In genomic region chrX:73490804-73491203, GRCm38 (mm10) we compare ENCODE assay signal across 25 mouse cellular contexts. TPM values are rescaled to one million over a fixed set of nuclear protein-coding genes. Genes with fewer than 3 reads are reported as not detected.
A peak's percentile ranks its signal among the peaks of the same experiment; 100 is the strongest.
DNase-seq lines count a peak whose midpoint lies in the region; ATAC-seq and TF ChIP-seq lines count a peak whose summit lies in the region.
"Had no signal": no experiment of that assay in that cellular context is flagged by ENCODE, and none has a peak within 500 bp of the region (broad histone marks: within the 10 kb centered on the region; RNA-seq: fewer than 3 reads in every experiment).

No protein-coding gene starts in this region.

- H3K36me3 ChIP-seq in kidney, postnatal 0 days (ENCODE audit: insufficient read depth, low read length): no peaks in the 10 kb centered on the region
- no peaks in the 10 kb centered on the region for H3K36me3 ChIP-seq in kidney, embryonic 16.5 days (ENCODE audit: insufficient read depth, low read length)
- H3K36me3 ChIP-seq in lung, postnatal 0 days (ENCODE audit: insufficient read depth, low read length): no peaks in the 10 kb centered on the region
- no peaks in the 10 kb centered on the region for H3K36me3 ChIP-seq in stomach, postnatal 0 days (ENCODE audit: control insufficient read depth, insufficient read depth, low read length)
- H3K36me3 ChIP-seq: embryonic facial prominence, embryonic 12.5 days; forebrain, embryonic 15.5 days; heart, embryonic 15.5 days; hindbrain, embryonic 13.5 days had no signal

- no peak for TF ChIP-seq EP300 in lung, postnatal 0 days (IDR thresholded peaks at IDR 0.05)
- no peak for TF ChIP-seq EP300 in stomach, postnatal 0 days (optimal IDR thresholded peaks at IDR 0.05)

- no peaks in the 10 kb centered on the region for H3K4me1 ChIP-seq in kidney, postnatal 0 days (replicated peaks; ENCODE audit: insufficient read depth, low read length)
- H3K4me1 ChIP-seq in kidney, embryonic 16.5 days (ENCODE audit: insufficient read depth, low read length): no peaks in the 10 kb centered on the region
- H3K4me1 ChIP-seq in lung, postnatal 0 days (ENCODE audit: insufficient read depth, low read depth, low read length): no peaks in the 10 kb centered on the region; the same call in 1 of the 2 replicates
- no peaks in the 10 kb centered on the region for H3K4me1 ChIP-seq in stomach, postnatal 0 days (replicated peaks; ENCODE audit: control insufficient read depth, insufficient read depth)
- H3K4me1 ChIP-seq: forebrain, embryonic 15.5 days; heart, embryonic 15.5 days; hindbrain, embryonic 13.5 days had no signal

- ATAC-seq in cerebellum, adult (ENCODE audit: insufficient number of reproducible peaks, low FRiP score, low TSS enrichment): no peak
- ATAC-seq in kidney, postnatal 0 days (replicated peaks; ENCODE audit: low FRiP score, low read depth): no peak
- no peak for ATAC-seq in kidney, embryonic 16.5 days (ENCODE audit: low FRiP score, low TSS enrichment)
- ATAC-seq in lung, postnatal 0 days: peak; percentile 84
- ATAC-seq in stomach, postnatal 0 days (ENCODE audit: low FRiP score, low TSS enrichment): peak; percentile 59; the same call in 1 of the 2 replicates
- ATAC-seq: forebrain, embryonic 15.5 days had no signal

- peak; percentile 5; the same call in 1 of the 2 replicates for TF ChIP-seq CTCF in kidney, postnatal 0 days (IDR thresholded peaks at IDR 0.05; ENCODE audit: low read depth)
- TF ChIP-seq CTCF in lung, postnatal 0 days (IDR thresholded peaks at IDR 0.05): peak; percentile 56
- peak; percentile 51 for TF ChIP-seq CTCF in stomach, postnatal 0 days (IDR thresholded peaks at IDR 0.05; ENCODE audit: low read depth)

- no peak overlapping the region for H3K4me3 ChIP-seq in kidney, postnatal 0 days (replicated peaks; ENCODE audit: low read depth, low read length)
- no peak overlapping the region for H3K4me3 ChIP-seq in kidney, embryonic 16.5 days (ENCODE audit: low read length)
- no peak overlapping the region for H3K4me3 ChIP-seq in lung, postnatal 0 days (ENCODE audit: low read depth, low read length)
- H3K4me3 ChIP-seq in stomach, postnatal 0 days (ENCODE audit: low read depth, low read length): no peak overlapping the region
- H3K4me3 ChIP-seq: embryonic facial prominence, embryonic 12.5 days; forebrain, embryonic 15.5 days; heart, adult 2 months; heart, embryonic 15.5 days; hindbrain, embryonic 13.5 days had no signal

- H3K9ac ChIP-seq in kidney, postnatal 0 days (ENCODE audit: low read depth, low read length): no peak overlapping the region
- no peak overlapping the region for H3K9ac ChIP-seq in kidney, embryonic 16.5 days (replicated peaks; ENCODE audit: low read length)
- H3K9ac ChIP-seq in lung, postnatal 0 days (replicated peaks; ENCODE audit: low read depth): no peak overlapping the region
- H3K9ac ChIP-seq in stomach, postnatal 0 days (ENCODE audit: low read length): no peak overlapping the region
- H3K9ac ChIP-seq: embryonic facial prominence, embryonic 12.5 days; forebrain, embryonic 15.5 days; heart, embryonic 15.5 days; hindbrain, embryonic 13.5 days had no signal

- no peak overlapping the region for H3K4me2 ChIP-seq in kidney, postnatal 0 days (ENCODE audit: low read length)
- no peak overlapping the region for H3K4me2 ChIP-seq in kidney, embryonic 16.5 days (replicated peaks; ENCODE audit: low read depth, low read length)
- H3K4me2 ChIP-seq in lung, postnatal 0 days (replicated peaks; ENCODE audit: low read depth, low read length): no peak overlapping the region
- no peak overlapping the region for H3K4me2 ChIP-seq in stomach, postnatal 0 days (replicated peaks; ENCODE audit: low read depth)
- H3K4me2 ChIP-seq: embryonic facial prominence, embryonic 12.5 days; forebrain, embryonic 15.5 days; heart, embryonic 11.5 days; heart, embryonic 15.5 days; hindbrain, embryonic 13.5 days had no signal

- no peak overlapping the region for H3K27ac ChIP-seq in kidney, postnatal 0 days
- no peak overlapping the region for H3K27ac ChIP-seq in kidney, embryonic 16.5 days (ENCODE audit: low read length)
- H3K27ac ChIP-seq in lung, postnatal 0 days (ENCODE audit: low read length): no peak overlapping the region
- no peak overlapping the region for H3K27ac ChIP-seq in stomach, postnatal 0 days (replicated peaks)
- H3K27ac ChIP-seq: embryonic facial prominence, embryonic 12.5 days; forebrain, embryonic 15.5 days; heart, adult 2 months; heart, embryonic 15.5 days; hindbrain, embryonic 13.5 days had no signal

- WGBS in kidney, postnatal 0 days: 92% methylated on average over 3 of the region's 3 CpGs
- WGBS in kidney, embryonic 16.5 days: 66% methylated on average over 3 of the region's 3 CpGs
- 45% methylated on average over 3 of the region's 3 CpGs for WGBS in lung, postnatal 0 days
- WGBS in stomach, postnatal 0 days: 79% methylated on average over 3 of the region's 3 CpGs

- H3K27me3 ChIP-seq in kidney, postnatal 0 days (ENCODE audit: insufficient read depth, low read length): no peaks in the 10 kb centered on the region
- H3K27me3 ChIP-seq in kidney, embryonic 16.5 days (ENCODE audit: insufficient read depth, low read length): no peaks in the 10 kb centered on the region
- no peaks in the 10 kb centered on the region for H3K27me3 ChIP-seq in lung, postnatal 0 days (replicated peaks; ENCODE audit: insufficient read depth, low read length)
- no peaks in the 10 kb centered on the region for H3K27me3 ChIP-seq in stomach, postnatal 0 days (ENCODE audit: control insufficient read depth, insufficient read depth, low read length)
- H3K27me3 ChIP-seq: embryonic facial prominence, embryonic 12.5 days; forebrain, embryonic 15.5 days had no signal

- peak; percentile 4 for DNase-seq in cerebellum, adult 11-12 months
- DNase-seq in kidney, postnatal 0 days (ENCODE audit: low spot score): no peak
- DNase-seq in lung, postnatal 0 days (ENCODE audit: low spot score): peak; percentile 35
- DNase-seq in lung, postnatal 25 days (ENCODE audit: low spot score): no peak
- DNase-seq in stomach, postnatal 0 days (ENCODE audit: low spot score): no peak
- DNase-seq in layer of hippocampus, postnatal 25 days (ENCODE audit: extremely low spot score in 1 of 2, low spot score in 1 of 2): no peak
- DNase-seq: adrenal gland, adult 2 months; adrenal gland, postnatal 25 days; cerebellum, adult 11 months; cerebellum, adult 9-10 months; cerebellum, postnatal 25 days; gastrocnemius, postnatal 14 days; heart, adult 2 months; heart, postnatal 14 days had no signal

- H3K9me3 ChIP-seq in kidney, postnatal 0 days (replicated peaks; ENCODE audit: low read length): no peaks in the 10 kb centered on the region
- H3K9me3 ChIP-seq in kidney, embryonic 16.5 days (ENCODE audit: low read length): no peaks in the 10 kb centered on the region
- no peaks in the 10 kb centered on the region for H3K9me3 ChIP-seq in lung, postnatal 0 days (ENCODE audit: low read length)
- H3K9me3 ChIP-seq in stomach, postnatal 0 days (ENCODE audit: control insufficient read depth, low read length): no peaks in the 10 kb centered on the region
- H3K9me3 ChIP-seq: embryonic facial prominence, embryonic 12.5 days; forebrain, embryonic 15.5 days; heart, embryonic 15.5 days; hindbrain, embryonic 13.5 days had no signal

RNA-seq across cellular contexts. Expression of gene Bgn, which starts 7.4 kb away (rescaled TPM):
- 90.4 and 93.4 TPM in 2 replicates for polyA plus RNA-seq in kidney, postnatal 0 days (2015; fragmentation: Nextera tagmentation; extraction: Ambion mirVana)
- polyA plus RNA-seq in kidney, embryonic 16.5 days (2015; fragmentation: Nextera tagmentation; extraction: Ambion mirVana): 98.7 and 109 TPM in 2 replicates
- 175 and 176 TPM in 2 replicates for polyA plus RNA-seq in lung, postnatal 0 days (2015; fragmentation: Nextera tagmentation; extraction: Ambion mirVana)
- polyA plus RNA-seq in stomach, postnatal 0 days (2015; fragmentation: Nextera tagmentation; extraction: Ambion mirVana): 88.0 and 89.2 TPM in 2 replicates
- total RNA-seq in layer of hippocampus, postnatal 25 days (2021): 10 to 100 TPM; 16.7 to 17.4 TPM

RNA-seq across cellular contexts. Expression of gene Atp2b3, which starts 12.1 kb away (rescaled TPM):
- polyA plus RNA-seq in kidney, postnatal 0 days (2015; fragmentation: Nextera tagmentation; extraction: Ambion mirVana): 0.11 and 0.22 TPM in 2 replicates
- polyA plus RNA-seq in kidney, embryonic 16.5 days (2015; fragmentation: Nextera tagmentation; extraction: Ambion mirVana): 0.19 TPM in 2 replicates
- not detected in 2 replicates for polyA plus RNA-seq in lung, postnatal 0 days (2015; fragmentation: Nextera tagmentation; extraction: Ambion mirVana)
- polyA plus RNA-seq in stomach, postnatal 0 days (2015; fragmentation: Nextera tagmentation; extraction: Ambion mirVana): 0.07 and 0.12 TPM in 2 replicates
- 100 to 1,000 TPM; 145 to 149 TPM for total RNA-seq in layer of hippocampus, postnatal 25 days (2021)
- total RNA-seq: hematopoietic stem cell, adult 5-6 weeks had no signal
- polyA plus RNA-seq: C2C12 had no signal

RNA-seq across cellular contexts. Expression of gene Haus7, which starts 32.0 kb away (rescaled TPM):
- 40.3 and 49.3 TPM in 2 replicates for polyA plus RNA-seq in kidney, postnatal 0 days (2015; fragmentation: Nextera tagmentation; extraction: Ambion mirVana)
- polyA plus RNA-seq in kidney, embryonic 16.5 days (2015; fragmentation: Nextera tagmentation; extraction: Ambion mirVana): 64.2 and 70.0 TPM in 2 replicates
- 31.8 and 32.3 TPM in 2 replicates for polyA plus RNA-seq in lung, postnatal 0 days (2015; fragmentation: Nextera tagmentation; extraction: Ambion mirVana)
- polyA plus RNA-seq in stomach, postnatal 0 days (2015; fragmentation: Nextera tagmentation; extraction: Ambion mirVana): 35.7 and 36.6 TPM in 2 replicates
- 1 to 10 TPM; 6.9 to 7.5 TPM for total RNA-seq in layer of hippocampus, postnatal 25 days (2021)

RNA-seq across cellular contexts. Expression of gene Trex2, which starts 55.7 kb away (rescaled TPM):
- 0.12 and 0.18 TPM in 2 replicates for polyA plus RNA-seq in kidney, postnatal 0 days (2015; fragmentation: Nextera tagmentation; extraction: Ambion mirVana)
- not detected in 2 replicates for polyA plus RNA-seq in kidney, embryonic 16.5 days (2015; fragmentation: Nextera tagmentation; extraction: Ambion mirVana)
- polyA plus RNA-seq in lung, postnatal 0 days (2015; fragmentation: Nextera tagmentation; extraction: Ambion mirVana): 0.27 TPM in 1 of 2 replicates, not detected in the other
- polyA plus RNA-seq in stomach, postnatal 0 days (2015; fragmentation: Nextera tagmentation; extraction: Ambion mirVana): 98.8 and 103 TPM in 2 replicates
- total RNA-seq in layer of hippocampus, postnatal 25 days (2021): not detected
- total RNA-seq: adrenal gland, adult 2 months; adrenal gland, postnatal 25 days; gastrocnemius, postnatal 14 days; heart, adult 2 months; heart, postnatal 14 days; hematopoietic stem cell, adult 5-6 weeks had no signal
- polyA plus RNA-seq: C2C12; cortical plate, adult 2 months; embryonic facial prominence, embryonic 12.5 days; forebrain, embryonic 11.5 days; forebrain, embryonic 15.5 days; heart, adult 2 months; heart, embryonic 11.5 days; heart, embryonic 15.5 days; hindbrain, embryonic 13.5 days had no signal

Comparison
In these comparisons a context has a peak if more than half of its experiments do, and no peak if none do; other contexts are left out.
1. DNase-seq: peak in cerebellum, adult 11-12 months (single experiment) and lung, postnatal 0 days (single experiment); none in kidney, postnatal 0 days (single experiment), lung, postnatal 25 days (single experiment), stomach, postnatal 0 days (single experiment) and layer of hippocampus, postnatal 25 days (0 of 2).
2. ATAC-seq: peak in lung, postnatal 0 days (single experiment) and stomach, postnatal 0 days (single experiment); none in cerebellum, adult (single experiment), kidney, postnatal 0 days (single experiment) and kidney, embryonic 16.5 days (single experiment).
3. CTCF ChIP-seq: peak in every context shown above with its lines; median percentile 56 in lung, postnatal 0 days; 51 in stomach, postnatal 0 days; 5 in kidney, postnatal 0 days.